Mouse (Mus musculus): ENCODE measurements around the gene Ctsh. TPM values are rescaled to one million over a fixed set of nuclear protein-coding genes. Genes with fewer than 3 reads are reported as not detected.

Gene Ctsh
- polyA plus RNA-seq, 1 experiment from 2014 or later, result 23.3 TPM

DNA sequence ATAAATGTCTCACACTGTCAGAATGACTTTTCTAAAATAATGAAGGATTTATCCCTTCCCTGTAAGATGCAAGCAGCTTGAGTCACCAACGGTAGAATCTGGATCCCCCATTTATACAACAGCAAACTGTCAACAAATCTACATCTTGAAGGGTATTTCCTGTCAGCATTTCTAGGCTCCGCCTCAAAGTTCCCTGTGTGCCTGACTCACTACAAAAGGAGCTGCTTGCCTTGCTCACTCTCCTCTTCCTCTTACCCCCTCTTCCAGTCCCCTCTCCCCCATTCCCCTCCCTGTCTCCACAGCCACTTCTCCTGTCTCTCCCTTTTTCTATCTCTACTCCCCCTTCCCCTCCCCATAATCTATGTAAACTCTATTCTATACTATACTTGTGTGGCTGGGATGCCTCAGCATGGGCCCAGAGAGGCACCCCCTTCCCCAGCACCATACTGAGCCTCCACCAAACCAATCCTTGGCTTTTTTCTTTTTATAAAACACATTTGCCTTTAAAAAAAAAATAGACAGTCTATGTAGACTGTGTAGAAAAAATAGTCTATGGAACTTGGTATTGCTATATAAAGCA is 34.0 kb downstream of the Ctsh start:
- H3K36me3 ChIP-seq, result peaks cover 60% of the 10 kb centered on the region
- no peak overlapping the region for H3K4me2 ChIP-seq
- no peak overlapping the region for H3K4me3 ChIP-seq
- no peak overlapping the region for H3K27ac ChIP-seq
- no peaks in the 10 kb centered on the region for H3K4me1 ChIP-seq
- no peak overlapping the region for H3K9ac ChIP-seq
- H3K9me3 ChIP-seq (replicated peaks), result no peaks in the 10 kb centered on the region
- WGBS (ENCODE audit: insufficient replicate concordance), result 68% methylated on average over 2 of the region's 2 CpGs
- no peaks in the 10 kb centered on the region for H3K27me3 ChIP-seq (replicated peaks)
- ATAC-seq, result peak; percentile 28; the same call in 1 of the 2 replicates

DNA sequence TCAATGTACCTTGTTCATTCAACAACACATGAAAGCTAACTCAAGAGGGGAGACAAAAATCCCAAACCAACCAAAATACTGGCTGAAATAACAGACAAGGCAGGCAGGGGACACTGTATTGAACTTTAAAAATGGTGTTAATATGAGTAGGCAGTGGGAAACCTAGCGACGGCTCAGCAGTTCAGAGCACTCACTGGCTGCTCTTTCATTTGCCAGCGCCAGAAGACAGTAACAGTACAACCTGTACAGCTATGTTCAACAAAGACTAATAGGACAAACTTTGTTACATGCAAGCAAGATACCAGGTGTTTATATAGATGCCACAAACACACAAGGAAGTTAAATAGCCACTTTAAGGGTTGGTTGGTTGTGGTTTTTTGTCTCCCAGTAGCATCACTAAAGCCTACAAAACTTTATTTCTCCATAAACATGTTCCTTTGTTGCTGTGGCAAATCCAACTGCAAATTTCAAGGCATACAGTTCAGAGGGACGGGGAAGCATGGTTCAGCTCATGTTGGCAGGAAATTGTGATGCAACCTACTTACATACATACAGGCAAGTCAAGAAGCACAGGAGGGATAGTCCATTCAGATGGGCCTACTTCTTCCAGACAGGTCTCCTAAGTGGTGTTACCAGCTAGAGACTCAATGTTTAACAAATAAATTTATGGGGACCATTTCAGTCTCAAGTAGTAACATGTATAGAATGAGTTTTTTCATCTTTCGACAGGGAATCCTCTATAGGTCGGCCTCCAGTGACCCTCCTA is 35.6 kb downstream of the Ctsh start:
- H3K4me3 ChIP-seq, result no peak overlapping the region
- WGBS (ENCODE audit: insufficient replicate concordance), result 90% methylated on average over 6 of the region's 6 CpGs
- peak; percentile 47; the same call in 1 of the 2 replicates for ATAC-seq
- H3K27ac ChIP-seq, result no peak overlapping the region
- H3K27me3 ChIP-seq (replicated peaks), result no peaks in the 10 kb centered on the region
- H3K4me1 ChIP-seq, result no peaks in the 10 kb centered on the region
- H3K9me3 ChIP-seq (replicated peaks), result no peaks in the 10 kb centered on the region
- H3K9ac ChIP-seq, result no peak overlapping the region
- no peak overlapping the region for H3K4me2 ChIP-seq
- peaks cover 72% of the 10 kb centered on the region for H3K36me3 ChIP-seq

DNA sequence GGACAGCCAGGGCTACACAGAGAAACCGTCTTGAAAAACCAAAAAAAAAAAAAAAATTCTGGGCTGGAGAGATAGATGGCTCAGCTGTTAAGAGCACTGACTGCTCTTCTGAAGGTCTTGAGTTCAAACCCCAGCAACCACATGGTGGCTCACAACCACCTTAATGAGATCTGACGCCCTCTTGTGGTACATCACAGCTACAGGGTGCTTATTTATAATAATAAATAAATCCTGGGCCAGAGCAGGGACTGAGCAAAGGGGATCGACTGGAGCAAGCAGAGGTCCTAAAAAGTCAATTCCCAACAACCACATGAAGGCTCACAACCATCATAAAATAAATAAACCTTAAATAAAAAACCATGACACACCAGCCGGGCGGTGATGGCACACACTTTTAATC is 45.0 kb downstream of the Ctsh start:
- no peak overlapping the region for H3K27ac ChIP-seq
- ATAC-seq, result no peak
- H3K36me3 ChIP-seq, result peaks cover 97% of the 10 kb centered on the region
- no peak overlapping the region for H3K4me2 ChIP-seq
- WGBS (ENCODE audit: insufficient replicate concordance), result 76% methylated on average over 5 of the region's 5 CpGs
- H3K4me3 ChIP-seq, result no peak overlapping the region
- no peaks in the 10 kb centered on the region for H3K4me1 ChIP-seq
- H3K27me3 ChIP-seq (replicated peaks), result no peaks in the 10 kb centered on the region
- no peaks in the 10 kb centered on the region for H3K9me3 ChIP-seq (replicated peaks)
- H3K9ac ChIP-seq, result no peak overlapping the region

DNA sequence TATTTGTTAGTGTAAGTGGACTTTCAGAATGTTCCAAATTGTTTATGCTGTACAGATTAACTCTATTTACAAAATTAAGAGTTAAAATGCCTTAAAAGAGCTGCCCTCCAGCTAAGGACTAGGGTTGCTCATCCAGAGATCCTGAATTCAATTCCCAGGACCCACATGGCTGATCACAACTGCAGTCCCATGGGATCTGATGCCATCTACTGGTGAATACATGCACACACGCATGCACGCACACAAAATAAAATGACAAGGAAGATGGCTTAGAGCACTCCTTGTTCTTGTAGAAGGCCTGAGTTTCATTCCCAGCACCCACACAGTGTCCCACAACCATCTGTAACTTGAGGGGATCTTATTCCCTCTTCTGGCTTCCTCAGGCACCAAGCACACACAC is 46.8 kb downstream of the Ctsh start:
- Histone ChIP-seq H3K9me3 (replicated peaks) (no peaks in the 10 kb centered on the region), H3K27me3 (replicated peaks) (no peaks in the 10 kb centered on the region), H3K36me3 (peaks cover 97% of the 10 kb centered on the region), H3K4me2 (no peak overlapping the region), H3K27ac (no peak overlapping the region), H3K4me3 (no peak overlapping the region), H3K4me1 (no peaks in the 10 kb centered on the region), H3K9ac (no peak overlapping the region)
- 0 out of 2 replicates have a peak, but pooled peaks have one; percentile 42 for ATAC-seq
- 58% methylated on average over 2 of the region's 2 CpGs for WGBS (ENCODE audit: insufficient replicate concordance)

DNA sequence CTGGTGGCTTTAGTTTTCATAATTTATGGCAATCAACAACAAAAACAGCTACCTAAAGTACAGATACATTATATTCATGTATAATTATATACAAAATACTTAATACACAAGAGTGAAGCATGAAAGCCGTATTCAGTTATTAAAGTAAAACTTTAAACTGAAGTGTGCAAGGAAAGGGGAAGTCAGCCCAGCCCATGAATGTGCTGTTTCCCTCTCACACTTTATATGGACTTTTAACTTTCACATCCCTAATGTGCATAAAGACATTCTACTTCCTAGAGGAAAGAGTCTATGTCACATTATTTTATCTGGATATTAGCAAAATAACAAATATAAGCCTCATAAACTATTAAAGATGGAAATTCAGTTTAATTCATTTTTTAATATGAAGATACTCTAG is 51.5 kb downstream of the Ctsh start:
- WGBS (ENCODE audit: insufficient replicate concordance), result 93% methylated on average over 1 of the region's 1 CpGs
- H3K36me3 ChIP-seq, result peaks cover 88% of the 10 kb centered on the region
- no peak overlapping the region for H3K9ac ChIP-seq
- H3K9me3 ChIP-seq (replicated peaks), result no peaks in the 10 kb centered on the region
- ATAC-seq, result no peak
- no peak overlapping the region for H3K27ac ChIP-seq
- no peak overlapping the region for H3K4me2 ChIP-seq
- H3K27me3 ChIP-seq (replicated peaks), result no peaks in the 10 kb centered on the region
- H3K4me3 ChIP-seq, result no peak overlapping the region
- H3K4me1 ChIP-seq, result peaks cover 15% of the 10 kb centered on the region; the same call in 1 of the 2 replicates

DNA sequence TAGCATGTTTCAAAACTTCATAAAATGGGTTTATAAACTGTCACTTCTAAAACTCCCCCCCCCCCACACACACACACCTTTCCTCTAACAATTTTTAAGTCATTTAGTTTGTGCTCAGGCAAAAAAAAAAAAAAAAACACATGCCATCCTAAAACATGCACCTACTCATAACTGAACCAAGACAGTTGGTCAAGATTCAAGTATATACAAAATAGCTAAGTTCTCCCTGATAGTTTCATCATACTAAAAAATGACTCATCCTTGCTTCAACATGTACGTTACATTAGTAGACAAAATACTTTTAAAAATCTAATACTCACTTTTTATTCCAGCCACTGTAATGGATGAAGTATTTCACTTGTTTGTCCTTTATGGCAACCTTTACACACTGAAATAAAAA is 53.0 kb downstream of the Ctsh start:
- Histone ChIP-seq H3K9me3 (replicated peaks) (no peaks in the 10 kb centered on the region), H3K9ac (no peak overlapping the region), H3K27ac (no peak overlapping the region), H3K36me3 (peaks cover 73% of the 10 kb centered on the region), H3K27me3 (replicated peaks) (no peaks in the 10 kb centered on the region), H3K4me1 (peaks cover 29% of the 10 kb centered on the region), H3K4me2 (no peak overlapping the region), H3K4me3 (no peak overlapping the region)
- ATAC-seq, result no peak
- 87% methylated on average over 1 of the region's 1 CpGs for WGBS (ENCODE audit: insufficient replicate concordance)

DNA sequence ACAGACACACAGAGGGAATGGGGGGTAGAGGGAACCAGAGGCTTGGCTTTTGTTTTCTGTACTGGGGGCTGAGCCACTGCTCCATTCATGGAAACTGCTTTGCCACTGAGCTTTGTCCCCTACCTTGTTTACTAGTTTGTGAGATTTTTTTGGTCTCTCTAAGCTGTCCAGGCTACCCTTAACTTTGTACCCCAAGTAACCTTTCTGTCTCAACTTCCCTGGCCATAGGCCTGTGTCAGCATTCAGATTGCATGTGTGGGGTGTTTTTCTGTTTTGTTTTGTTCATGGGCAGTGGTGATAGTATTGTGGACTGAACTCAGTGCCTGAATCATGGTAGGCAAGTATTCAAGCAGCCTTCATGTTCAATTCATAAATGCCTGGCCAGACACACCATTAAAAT is 54.3 kb downstream of the Ctsh start:
- no peak for ATAC-seq
- Histone ChIP-seq H3K4me3 (no peak overlapping the region), H3K4me2 (no peak overlapping the region), H3K27ac (no peak overlapping the region), H3K36me3 (peaks cover 60% of the 10 kb centered on the region), H3K9ac (no peak overlapping the region), H3K27me3 (replicated peaks) (no peaks in the 10 kb centered on the region), H3K4me1 (peaks cover 40% of the 10 kb centered on the region), H3K9me3 (replicated peaks) (no peaks in the 10 kb centered on the region)

DNA sequence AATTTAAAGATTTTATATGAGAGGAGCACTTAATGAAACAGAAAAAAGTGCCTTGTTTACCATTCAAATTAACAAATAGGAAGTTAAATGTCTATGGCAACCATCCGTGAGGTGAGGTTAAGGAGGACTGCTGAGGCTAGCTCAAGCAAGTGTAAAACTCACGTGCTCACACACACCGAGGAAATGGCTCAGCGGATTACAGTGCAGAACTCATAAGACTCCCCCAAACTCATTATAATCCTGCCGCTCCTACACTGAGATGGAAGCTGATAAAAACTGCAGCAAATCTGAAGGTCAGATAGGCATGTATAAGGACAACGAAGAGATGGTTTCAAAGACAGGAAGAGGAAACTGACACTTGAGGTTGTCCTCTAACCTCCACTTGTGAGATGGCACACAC is 55.4 kb downstream of the Ctsh start:
- H3K4me3 ChIP-seq, result no peak overlapping the region
- WGBS (ENCODE audit: insufficient replicate concordance), result 64% methylated on average over 6 of the region's 6 CpGs
- H3K27ac ChIP-seq, result no peak overlapping the region

DNA sequence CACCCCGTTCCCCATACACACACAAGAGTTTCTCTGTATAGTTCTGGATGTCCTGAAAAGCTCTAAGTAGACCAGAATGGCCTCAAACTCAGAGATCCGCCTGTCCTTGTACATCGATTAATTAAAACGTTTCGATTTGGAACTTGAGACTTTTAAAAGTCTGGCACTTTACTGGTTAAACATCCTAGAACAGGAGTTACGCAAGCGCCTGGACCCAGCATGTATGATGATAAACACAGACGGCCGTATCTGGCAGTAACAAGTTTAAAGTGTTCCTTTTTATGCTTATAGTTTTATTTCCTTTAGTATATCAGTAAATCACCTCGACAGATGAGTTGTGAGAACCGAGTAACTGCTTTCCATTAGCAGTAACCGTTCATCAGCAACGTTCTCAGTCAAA is 59.2 kb downstream of the Ctsh start:
- under 1% methylated on average over 13 of the region's 13 CpGs for WGBS (ENCODE audit: insufficient replicate concordance)
- peaks cover 53% of the 10 kb centered on the region for H3K4me1 ChIP-seq
- H3K36me3 ChIP-seq, result peaks cover 17% of the 10 kb centered on the region
- H3K4me2 ChIP-seq, result peak overlapping the region; percentile 90
- peak overlapping the region; percentile 98 for H3K4me3 ChIP-seq
- peak overlapping the region; percentile 99 for H3K27ac ChIP-seq
- H3K27me3 ChIP-seq (replicated peaks), result no peaks in the 10 kb centered on the region
- H3K9me3 ChIP-seq (replicated peaks), result no peaks in the 10 kb centered on the region
- H3K9ac ChIP-seq, result peak overlapping the region; percentile 98
- no peak for ATAC-seq

More for the DNA sequence above, 55.4 kb downstream of the Ctsh start:
- Histone ChIP-seq H3K4me2 (no peak overlapping the region), H3K9me3 (replicated peaks) (no peaks in the 10 kb centered on the region), H3K27me3 (replicated peaks) (no peaks in the 10 kb centered on the region), H3K4me1 (peaks cover 40% of the 10 kb centered on the region), H3K9ac (no peak overlapping the region), H3K36me3 (peaks cover 50% of the 10 kb centered on the region)
- ATAC-seq, result no peak

DNA sequence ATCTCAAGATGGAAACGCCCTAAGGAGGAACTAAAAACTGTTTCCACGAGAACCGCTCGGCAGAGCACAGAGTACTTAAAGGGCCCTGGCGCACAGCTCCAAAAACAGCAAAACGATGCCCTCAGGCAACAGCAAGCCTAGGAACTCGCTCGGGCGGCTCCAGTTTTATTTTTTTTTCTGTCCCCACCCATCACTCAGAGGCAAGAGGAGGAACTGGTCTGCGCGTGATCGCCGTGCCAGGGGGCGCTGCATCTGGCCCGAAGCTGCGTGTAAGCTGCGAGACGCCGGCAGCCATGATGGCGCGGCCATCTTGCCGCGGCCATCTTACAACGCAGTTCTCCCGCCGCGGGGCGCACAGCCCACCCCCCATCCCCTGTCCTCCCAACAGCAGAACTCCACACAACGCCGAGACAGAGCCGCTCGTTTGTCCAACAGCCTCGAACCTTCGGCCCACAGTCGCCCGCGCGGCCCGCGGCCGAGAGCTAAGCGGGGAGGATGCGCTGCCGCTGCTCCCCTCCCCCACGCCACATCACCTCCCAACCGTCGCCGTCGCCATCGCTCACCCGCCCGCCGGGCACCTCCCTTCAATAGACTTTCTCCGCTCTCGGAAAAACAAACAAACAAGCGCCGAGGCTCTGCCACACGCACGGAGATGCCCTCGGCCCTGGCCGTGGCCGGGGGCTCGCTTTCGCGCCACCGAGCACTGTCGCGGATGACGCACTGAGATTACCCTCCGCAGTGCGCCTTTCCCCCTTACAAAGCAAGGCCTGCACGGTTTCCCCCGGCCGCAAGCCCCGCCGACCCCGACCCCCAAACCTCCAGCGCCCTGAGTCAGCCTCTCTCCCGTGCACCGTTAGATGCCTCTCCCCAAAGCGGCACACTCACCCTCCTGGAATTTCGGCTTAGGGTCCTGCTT is 60.0 kb downstream of the Ctsh start:
- WGBS (ENCODE audit: insufficient replicate concordance), result under 1% methylated on average over 82 of the region's 82 CpGs
- Histone ChIP-seq H3K36me3 (peaks cover 9% of the 10 kb centered on the region), H3K4me2 (peak overlapping the region; percentile 90), H3K4me3 (peak overlapping the region; percentile 98), H3K27me3 (replicated peaks) (no peaks in the 10 kb centered on the region), H3K9me3 (replicated peaks) (no peaks in the 10 kb centered on the region), H3K4me1 (peaks cover 51% of the 10 kb centered on the region), H3K9ac (peak overlapping the region; percentile 98), H3K27ac (peak overlapping the region; percentile 99)
- ATAC-seq, result peak; percentile 76

DNA sequence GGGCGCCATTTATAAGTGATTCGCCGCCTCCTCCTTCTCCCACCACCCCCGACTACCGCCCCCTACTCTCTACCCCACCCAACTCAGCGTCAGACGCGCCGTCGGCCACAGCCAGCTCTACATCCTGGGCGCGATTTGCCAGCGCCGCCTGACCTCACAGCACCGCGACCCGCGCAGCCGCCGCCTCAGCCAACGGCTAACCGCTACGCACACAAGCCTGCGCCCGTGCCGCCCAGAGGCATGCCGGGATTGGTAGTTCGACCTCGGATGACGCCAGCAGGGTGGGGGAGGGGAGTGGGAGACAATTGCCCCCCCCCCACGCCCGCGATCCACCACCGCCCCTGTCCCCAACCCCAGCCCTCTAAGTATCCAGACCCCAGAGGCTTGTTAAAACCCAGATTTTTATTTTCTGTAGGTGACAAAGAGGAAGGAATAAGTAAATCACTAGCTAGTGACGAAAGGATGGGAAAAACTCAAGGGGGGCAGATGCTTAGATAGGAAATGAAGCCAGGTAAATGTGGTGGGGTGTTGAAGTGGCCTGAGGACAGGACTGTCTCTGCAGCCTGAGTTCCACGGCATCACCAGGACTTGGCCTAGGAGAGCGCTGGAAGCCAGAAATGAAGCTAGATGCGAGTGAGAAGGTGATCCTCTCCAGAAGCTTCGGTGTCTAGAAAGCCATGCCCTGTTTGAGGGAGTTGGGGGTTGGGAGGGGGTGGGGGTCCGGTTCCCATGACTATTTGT is 60.8 kb downstream of the Ctsh start, which contains the start of gene Morf4l1:
Morf4l1 (minus strand) TSS at position 208 of the 741 bp plus-strand sequence.
- Histone ChIP-seq H3K27me3 (replicated peaks) (no peaks in the 10 kb centered on the region), H3K4me3 (peak within 1 kb of the TSS; percentile 98), H3K9ac (peak within 1 kb of the TSS; percentile 98), H3K4me1 (peaks cover 46% of the 10 kb centered on the region), H3K27ac (peak within 1 kb of the TSS; percentile 99), H3K36me3 (0 out of 2 replicates have a peak, but pooled peaks cover under 1% of the 10 kb centered on the region), H3K4me2 (peak within 1 kb of the TSS; percentile 90), H3K9me3 (replicated peaks) (no peaks in the 10 kb centered on the region)
- peak; percentile 96 for ATAC-seq
- WGBS (ENCODE audit: insufficient replicate concordance), result 2% methylated on average over 40 of the region's 40 CpGs

Data from liver, embryonic 12.5 days (tissue).